Mouse (Mus musculus) ovary, postnatal 36 days (tissue): ENCODE results near the gene Cnih3.

Experiments
- DNase-seq: peaks from one replicate; pipeline ENCODE4 v3.0.0; 2022; ENCODE audit warnings: low spot score, mixed read lengths

Cnih3 gene

DNA sequence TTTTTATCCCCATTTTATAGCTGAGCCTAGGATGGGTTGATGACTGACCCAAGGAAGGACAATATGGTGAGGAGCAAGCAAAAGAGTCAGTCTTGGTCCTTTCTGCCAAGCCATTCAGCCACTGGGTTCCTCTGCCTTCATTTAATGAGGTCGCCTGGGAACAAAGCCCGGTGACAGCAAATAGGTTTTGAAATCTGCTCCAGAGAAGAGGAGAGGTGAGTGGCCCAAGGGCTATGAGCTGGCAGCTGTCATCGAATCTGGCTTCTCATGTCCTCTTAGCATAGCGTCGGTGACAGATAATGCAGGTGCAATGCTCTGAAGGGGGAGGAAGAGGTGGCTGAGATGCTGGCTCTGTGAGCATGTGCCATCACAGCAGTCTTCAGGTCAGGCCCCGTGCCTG, 100.7 kb downstream of the Cnih3 start:
- no peak for DNase-seq

DNA sequence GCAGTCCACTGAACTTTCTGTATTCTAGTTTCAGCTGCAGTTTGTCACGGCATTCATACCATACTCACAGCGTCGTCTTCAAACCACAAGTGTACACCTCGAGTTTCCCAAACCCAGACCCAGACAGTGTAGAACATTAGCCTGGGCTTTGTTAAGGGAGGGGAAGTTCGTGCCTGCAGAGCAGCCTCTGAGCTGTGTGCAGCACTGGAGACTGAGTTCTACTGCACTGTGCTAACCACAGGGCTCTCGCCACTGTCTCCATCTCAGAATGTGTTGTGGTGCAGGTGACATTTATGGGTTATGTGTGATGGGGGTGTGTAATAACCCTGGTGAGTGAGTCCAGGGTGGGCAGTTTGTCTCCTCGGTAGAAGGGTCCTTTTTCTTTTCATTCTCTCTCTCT, 104.5 kb downstream of the Cnih3 start:
- no peak for DNase-seq

DNA sequence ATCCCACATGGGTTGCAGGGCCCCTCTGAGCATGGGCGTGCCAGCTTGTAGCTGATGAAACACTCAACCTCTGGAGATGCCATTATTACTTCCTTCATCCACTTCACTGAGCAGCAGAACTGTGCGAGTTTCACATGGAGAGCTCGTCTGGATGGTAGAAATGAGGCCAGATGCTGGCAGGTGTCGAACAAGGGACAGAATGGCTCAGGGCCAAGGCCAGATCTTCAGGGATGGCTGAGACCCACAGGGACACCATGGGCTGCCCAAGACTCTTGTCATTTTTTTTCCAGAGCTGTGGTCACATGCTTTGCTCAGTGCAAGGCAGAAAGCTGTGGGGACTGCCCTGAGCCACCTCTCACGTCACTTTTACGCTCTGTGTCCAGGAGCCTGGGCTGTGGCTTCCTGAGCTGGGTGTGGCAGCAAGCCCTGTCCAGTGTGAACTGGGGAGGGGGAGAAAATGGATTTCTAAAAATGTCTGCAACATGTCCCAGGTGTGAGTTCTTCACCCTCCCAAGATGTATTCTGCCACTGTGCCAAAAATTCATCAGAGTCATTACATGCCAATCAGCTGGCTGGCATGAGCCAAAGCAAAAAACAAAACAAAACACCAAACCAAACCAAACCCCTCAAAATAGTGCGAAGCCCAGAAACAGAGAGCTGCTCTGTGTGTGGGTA, 107.1 kb downstream of the Cnih3 start:
- no peak for DNase-seq

DNA sequence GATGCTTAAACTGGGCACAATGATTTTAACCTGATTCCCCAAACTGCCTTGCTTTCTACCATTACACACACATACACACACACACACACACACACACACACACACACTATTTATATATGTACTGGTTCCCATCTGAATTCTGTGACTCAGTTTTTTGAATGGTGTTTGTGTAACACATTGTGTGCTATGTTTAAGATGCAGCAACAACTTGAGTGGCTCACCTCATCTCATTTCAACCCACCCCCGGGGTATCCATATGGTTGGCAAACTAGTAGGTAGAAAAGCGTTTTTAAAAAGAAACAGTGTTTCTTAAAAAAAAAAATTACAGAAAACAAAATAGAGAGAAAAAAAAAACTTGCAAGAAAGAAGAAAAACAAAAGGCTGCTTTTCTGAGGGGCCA, 107.9 kb downstream of the Cnih3 start:
- no peak for DNase-seq

DNA sequence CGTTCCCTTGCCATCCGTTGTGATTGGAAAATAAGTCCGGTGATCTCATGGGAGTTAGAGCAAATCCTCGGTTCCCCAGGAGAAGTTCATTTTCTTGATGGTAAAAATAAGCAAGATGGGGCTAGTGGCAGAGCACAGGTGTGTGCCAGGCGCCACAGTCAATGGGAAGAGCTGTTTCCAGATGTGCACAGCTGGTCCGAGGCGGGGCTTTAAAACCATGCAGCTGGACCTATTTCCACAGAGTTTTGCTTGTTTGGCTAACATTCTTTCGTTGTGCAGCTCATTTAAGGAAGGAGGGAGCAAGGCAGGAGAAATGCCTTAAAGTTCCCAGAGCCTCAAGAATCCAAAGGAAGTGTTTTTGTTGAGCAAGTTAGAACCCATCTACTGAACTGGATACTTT, 109.1 kb downstream of the Cnih3 start:
- DNase-seq: no peak

DNA sequence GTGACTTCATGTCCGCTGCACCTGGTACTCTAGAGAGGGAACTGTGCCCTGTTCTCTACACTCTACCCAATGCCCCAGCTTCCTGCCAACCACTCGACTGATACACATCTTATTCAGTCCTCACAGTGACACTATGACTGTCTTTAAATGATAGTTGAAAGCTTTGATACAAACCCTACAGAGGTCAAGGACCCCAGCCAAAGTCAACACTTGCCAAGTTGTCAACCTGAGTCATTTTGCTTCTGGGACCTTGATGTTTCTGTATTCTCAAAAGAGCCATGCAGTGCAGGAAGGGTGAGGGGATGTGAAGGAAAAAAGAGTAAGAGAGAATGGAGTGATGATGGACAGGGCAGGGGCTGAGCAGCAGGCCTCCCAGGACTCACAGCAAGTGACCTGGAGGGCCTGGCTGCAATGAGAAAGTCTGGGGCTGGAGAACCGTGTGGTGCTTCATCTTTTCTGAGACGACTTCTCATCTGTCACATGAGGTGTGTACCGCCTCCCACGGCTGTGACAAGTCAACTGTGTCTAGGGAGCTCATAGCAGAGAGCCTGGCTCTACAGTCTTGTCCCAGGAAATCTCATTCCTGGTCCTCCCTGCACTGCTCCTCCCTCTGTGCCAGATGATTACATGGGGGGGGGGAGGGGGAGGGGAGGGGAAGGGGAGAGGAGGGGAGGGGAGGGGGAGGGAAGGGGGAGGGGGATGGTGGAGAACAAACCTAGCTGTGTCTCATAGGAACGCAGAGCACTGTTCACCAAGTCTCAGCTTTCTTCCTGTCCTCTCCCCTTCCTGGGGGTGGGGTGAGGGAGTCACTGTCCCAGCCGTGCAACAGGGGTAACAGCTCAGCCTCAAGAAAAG, 109.8 kb downstream of the Cnih3 start:
- DNase-seq: no peak

DNA sequence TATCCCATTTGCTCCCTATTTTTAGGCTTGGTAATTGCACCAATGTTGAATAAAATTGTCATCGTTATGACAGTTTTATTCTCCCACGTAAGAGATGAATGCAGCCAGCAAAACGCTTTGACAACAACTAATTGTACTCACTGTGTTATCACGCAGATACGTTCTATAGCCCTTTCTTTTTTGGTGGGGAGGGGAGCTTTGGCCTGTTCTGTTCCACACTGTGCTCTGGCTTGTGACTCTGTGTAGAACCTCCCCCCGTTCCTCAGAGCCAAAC, 110.4 kb downstream of the Cnih3 start:
- no peak for DNase-seq

DNA sequence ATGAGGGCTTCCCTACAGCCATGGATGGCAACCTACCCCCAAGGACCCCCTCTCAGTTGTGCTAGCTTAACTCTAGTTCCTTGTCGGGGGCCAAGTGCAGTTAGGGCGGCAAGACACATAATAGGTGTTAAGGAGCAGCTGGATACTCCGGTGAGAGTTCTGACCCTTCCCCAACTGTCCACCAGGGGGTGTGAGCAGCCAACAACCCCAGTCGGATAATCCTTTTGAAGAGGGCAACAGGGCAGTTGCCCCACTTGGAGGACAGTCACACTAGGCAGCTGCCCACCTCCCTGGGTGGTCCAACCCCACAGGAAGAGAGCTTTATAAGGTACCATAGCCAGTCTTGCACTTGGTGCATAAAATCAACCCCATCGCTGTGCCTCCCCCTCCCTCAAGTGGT, 112.6 kb downstream of the Cnih3 start:
- DNase-seq: no peak

DNA sequence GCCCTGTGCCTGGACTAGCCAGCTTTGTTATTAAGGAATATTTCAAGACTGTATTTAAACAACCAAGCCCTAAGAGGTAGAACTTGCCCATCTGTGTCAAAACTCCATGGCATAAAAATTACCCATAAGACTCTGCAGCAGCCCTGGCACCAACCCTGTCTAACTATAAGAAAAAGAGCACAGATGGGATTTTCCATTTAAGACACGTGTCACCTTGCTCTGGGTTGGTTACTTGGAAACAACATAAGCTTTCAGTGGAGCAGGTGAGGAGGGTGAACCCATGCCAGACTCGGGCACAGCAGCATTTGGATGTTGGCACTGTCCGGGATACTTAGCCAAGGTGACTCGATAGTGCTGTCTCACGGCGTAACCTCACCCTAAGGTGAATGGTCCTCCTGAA, 113.6 kb downstream of the Cnih3 start:
- no peak for DNase-seq

DNA sequence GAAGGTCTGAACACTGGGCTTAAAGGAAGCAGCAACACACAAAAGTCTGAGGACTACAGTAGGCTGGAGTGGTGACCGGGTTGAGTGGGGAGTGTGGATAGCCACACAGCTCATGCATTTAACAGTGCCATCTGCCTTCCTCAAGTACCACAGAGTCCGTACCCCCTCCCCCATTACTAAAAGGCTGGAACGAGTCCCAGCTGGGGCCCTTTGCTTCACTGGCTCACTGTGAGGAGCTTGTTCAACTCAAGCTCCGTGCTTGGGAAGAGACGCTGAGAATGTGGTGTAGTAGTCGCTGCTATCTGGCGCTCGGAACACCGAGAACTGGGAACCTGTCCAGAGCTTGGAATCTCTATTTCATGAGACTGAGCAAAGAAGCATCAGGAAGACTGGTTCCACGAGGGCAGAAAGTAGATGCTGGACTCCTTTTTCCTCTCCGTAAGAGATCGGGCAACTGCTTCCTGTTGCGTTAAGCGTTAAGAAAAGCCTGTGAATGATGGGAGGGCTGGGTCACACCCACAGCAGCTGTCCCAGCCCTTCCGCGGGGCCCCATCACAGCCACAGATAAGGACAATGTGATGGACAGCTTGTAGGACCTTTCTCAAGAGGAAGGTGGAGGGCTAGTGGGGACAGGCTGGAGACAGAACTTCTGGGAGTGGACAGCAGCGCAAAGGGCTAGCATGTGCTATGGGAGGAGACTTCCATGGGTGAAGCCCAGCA, 114.3 kb downstream of the Cnih3 start:
- DNase-seq: no peak

DNA sequence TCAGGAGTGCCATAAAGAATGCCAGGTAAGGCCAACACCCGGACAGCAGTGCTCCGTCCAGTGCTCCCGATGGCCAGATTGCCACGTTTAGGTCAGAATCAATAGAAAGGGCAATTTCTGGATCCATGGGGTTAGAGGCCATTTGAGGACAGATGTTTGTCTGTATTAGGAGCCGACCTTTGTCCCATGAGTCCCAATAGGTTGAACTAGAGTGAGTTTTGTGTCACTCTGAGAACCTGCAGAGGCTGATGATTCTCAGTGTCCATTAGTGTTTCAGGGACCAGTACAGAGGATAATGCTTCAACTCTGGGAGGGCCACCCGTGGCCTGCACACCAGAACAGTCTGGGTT, 114.9 kb downstream of the Cnih3 start:
- DNase-seq: no peak

DNA sequence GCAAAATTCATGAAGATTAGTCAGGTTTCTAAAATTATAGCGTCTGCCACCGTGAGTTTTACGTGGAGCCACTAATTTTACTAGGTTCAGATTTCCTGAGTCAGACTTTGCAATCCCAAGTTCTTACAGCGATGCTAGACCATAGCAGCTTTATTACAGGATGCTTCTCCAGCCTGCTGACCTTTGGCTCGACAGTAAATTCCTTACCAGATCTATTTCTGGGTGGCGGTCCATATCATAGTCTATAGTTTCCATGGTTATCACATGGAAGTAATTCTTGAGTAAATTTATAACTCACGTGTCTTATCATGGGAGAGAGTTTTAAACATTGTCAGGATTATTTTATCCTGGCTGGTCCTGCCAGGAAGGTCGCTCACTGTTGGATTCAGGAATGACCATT, 117.0 kb downstream of the Cnih3 start:
- DNase-seq: no peak

DNA sequence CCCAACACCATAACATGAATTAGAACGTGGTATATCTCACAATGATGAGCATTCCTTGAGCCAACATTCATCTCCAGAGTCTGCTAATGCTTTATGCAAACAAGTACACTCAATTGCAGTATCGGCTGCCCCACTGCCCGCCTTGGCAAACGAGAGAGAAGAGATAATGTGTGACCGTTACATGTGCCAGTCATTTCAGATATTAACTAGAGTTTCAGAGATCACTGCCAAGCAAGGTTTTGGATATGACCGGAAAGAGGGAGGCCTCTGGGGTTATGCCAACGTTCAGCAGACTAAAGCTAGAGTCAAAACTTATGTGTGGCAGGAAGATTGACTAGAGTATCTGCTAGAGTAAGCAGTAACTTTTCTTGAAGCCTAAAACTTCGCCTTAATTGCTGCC, 123.7 kb downstream of the Cnih3 start:
- DNase-seq: no peak

DNA sequence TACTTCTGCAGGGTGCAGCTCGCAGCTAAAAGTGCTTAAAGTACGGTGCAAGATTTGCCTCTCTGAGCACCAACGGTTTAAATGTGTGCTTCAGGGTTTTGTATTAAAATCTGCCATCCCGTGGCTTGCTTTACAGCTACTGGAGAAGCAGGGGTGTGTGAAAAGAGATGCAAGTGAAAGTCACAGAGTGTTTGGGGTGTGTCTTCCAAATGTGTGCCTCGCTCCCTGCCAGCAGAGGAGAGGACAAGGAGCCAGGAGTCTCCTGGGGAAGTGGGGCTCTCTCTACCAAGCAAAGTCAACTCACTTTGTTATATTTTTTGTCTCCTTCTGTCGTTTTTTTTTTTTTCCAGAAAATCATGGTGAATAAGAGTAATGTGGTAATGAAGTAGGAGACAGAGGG, 124.1 kb downstream of the Cnih3 start:
- DNase-seq: no peak

DNA sequence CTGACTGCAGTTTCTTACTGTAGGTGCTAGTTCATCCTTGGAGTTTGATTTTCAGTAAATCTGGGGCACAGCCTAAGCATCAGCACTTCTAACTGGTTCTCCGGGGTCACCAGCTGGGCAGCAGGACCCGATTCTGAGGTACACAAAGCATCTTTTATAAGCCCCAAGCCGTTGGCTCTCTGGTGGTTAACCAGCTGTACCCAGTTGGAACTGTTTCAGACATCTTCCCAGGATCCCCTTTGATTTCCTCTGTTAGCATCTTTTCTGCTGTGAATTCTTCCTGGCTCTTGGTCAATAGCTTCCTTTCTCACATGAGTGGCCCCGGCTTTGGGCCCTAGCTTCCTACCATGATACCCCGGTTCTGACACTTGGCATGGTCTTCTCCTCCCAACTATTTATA, 132.3 kb downstream of the Cnih3 start:
- no peak for DNase-seq

DNA sequence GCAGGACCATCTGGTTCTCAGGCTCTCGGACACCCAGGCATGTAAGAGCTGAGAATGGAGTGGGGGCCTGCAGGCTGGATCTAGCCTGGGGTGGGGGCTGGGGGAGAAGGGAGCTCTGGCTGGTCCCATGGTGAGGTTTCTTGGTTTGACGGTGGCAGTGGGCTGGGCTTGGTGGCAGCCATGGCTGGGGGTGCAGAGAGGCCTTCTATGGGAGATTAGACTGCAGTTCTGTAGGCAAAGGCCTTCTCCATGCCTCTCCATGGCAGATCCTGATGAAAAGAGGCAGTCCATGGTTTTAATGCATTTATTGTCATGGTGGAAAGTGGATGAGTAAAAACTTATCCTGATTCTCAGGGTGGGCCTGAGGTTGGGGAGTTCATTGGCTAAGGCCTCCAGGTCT, 151.0 kb downstream of the Cnih3 start:
- DNase-seq: no peak

DNA sequence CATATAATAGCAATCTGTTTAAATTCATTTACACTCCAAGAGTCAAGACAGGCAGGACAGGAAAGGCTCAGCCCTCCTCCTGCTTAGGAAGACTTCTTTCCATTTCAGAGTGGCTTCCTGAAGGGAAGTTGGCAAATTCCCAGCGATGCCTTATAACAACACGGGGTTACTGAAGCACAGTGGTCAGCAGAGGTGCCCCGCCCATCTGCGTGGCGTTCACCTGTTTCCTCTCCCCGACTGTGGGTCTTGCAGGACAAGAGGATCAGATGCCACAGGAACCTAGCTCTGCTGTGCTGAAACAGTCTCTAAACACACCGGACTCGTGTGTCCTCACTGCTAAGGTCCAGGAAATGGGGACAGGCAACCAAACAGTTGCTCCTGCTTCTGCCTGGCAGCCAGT, 152.9 kb downstream of the Cnih3 start:
- DNase-seq: no peak
